Mouse (Mus musculus) hindbrain, embryonic 13.5 days (tissue): ENCODE measurements around the gene Mpc2. TPM values are rescaled to one million over a fixed set of nuclear protein-coding genes. Genes with fewer than 3 reads are reported as not detected.

Experiments
- polyA plus RNA-seq: library from polyadenylated mRNA; unstranded; fragments of >200 nt; fragmentation: Nextera tagmentation; extraction: Ambion mirVana; gene quantifications from 2 replicates; pipeline ENCODE4 v1.2.1, GENCODE M21; 2015

The Mpc2 gene
- polyA plus RNA-seq, 1 experiment from 2014 or later: 191 TPM

Other genes starting within 250 kb of the Mpc2 start
- 130 and 141 TPM in 2 replicates for gene Tiprl, start 223.6 kb upstream of the Mpc2 start, polyA plus RNA-seq
- gene Gpr161, start 164.8 kb upstream of the Mpc2 start, polyA plus RNA-seq: 3.4 and 3.6 TPM in 2 replicates
- gene Dcaf6, start 162 bp upstream of the Mpc2 start, polyA plus RNA-seq: 12.8 and 14.6 TPM in 2 replicates
- 0.26 and 0.35 TPM in 2 replicates for gene Adcy10, start 24.5 kb downstream of the Mpc2 start, polyA plus RNA-seq
- gene Mpzl1, start 173.9 kb downstream of the Mpc2 start, polyA plus RNA-seq: 151 and 157 TPM in 2 replicates
- gene Rcsd1, start 249.1 kb downstream of the Mpc2 start, polyA plus RNA-seq: 12.4 and 13.5 TPM in 2 replicates